Mouse (Mus musculus) testis, postnatal 10 days (tissue): Measurements from ENCODE around the gene Lrp8.

Experiments used
- DNase-seq: peaks from one replicate; pipeline ENCODE4 v3.0.0; 2021; ENCODE audit warnings: low spot score

The Lrp8 gene

DNA sequence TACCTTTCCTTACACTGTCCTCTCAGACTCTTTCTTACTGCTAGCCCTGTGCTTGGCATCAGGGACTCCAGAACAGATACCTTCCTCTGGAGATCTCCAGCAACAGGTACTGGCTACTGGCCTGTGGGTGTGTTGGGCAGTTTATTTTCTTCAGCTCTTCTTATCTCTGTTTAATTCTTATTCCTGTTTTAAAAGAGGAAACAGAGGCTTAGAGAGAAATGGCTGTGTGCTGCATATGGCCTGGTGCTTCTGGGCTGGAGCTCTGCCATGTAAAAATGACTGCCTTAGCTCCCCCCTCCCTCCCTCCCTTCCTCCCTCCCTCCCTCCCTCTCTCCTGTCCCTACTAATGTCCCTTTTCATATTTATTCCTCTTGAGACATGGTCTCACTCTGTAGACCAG is 6.6 kb downstream of the Lrp8 start:
- DNase-seq, result no peak

DNA sequence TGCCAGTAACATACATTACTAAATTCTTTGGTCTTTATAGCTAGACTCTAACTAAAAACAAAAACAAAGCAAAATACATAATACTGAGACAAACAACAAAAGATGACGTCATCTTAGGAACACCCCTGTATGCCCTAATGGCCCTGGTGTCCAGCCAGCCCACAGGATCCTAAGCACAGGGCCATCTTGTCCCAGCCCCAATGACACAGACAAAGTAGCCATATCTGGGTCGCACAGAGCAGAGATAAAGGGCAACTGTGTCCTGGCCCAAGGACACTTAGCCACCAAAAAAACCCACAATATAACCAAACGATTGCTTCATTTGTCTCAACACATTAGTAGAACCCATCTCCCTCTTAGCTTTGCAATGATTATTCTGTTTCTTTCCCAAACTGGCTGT is 8.9 kb downstream of the Lrp8 start:
- no peak for DNase-seq

- no peak for DNase-seq
Observed at GRCm38 (mm10) chr4:107811716-107812330, 9.8 kb downstream of the Lrp8 start.

- DNase-seq, result no peak
Observed at GRCm38 (mm10) chr4:107812336-107812735, 10.3 kb downstream of the Lrp8 start.

- DNase-seq, result no peak
Observed at GRCm38 (mm10) chr4:107816459-107816858, 14.4 kb downstream of the Lrp8 start.

DNA sequence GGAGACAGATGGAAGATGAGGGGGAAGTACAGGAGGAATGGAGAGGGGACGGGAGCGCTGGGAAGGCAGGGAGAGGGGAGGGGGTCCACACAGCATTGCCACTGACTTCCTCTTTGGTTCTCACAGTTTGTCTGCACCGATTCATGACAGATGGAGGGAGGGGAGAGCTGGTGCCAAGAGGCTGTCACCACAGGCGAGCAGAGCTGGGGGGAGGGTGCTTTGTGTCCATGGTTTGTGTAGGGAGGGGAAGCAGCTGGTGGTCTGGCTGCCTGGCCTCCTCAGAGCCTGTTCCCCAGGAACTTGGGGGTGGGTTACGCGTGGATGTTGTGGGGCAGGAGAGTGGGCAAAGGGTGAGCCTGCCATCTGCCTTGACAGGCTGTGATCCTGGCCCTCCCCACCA is 15.4 kb downstream of the Lrp8 start:
- DNase-seq, result no peak

DNA sequence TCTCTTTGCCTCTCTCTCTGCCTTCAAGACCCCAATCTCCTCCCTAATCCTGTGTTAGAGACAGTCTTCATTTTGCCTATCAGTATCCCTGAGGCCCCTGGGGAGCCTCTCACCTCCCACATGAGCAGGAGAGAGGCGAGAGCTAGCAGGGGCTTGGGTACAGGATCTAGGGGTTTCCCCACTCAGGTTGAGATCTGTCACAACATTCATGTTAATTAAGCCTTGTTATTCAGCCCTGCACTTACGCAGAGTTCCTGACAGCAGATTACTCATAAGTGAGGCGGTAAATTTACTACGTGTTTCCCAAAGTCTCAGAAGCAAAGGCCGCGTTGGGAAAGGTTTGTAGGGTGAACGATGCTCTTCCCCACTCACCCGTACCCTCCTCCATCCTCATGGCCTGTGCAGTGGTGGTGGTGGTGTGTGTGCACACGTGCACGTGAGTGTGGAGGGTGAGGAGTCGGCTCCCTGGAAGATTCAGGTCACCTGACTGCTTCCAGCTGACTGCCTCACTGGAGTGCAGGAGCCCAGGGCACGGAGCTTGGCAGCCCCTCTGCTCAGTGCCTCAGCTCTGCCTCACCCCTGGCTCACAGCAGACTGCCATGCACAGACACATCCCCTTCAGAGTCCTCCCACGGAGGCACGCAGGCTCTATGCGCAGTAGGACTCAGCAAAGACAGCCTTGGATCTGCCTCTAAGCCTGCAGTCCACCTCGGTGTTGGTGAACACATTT is 18.1 kb downstream of the Lrp8 start:
- DNase-seq, result no peak

DNA sequence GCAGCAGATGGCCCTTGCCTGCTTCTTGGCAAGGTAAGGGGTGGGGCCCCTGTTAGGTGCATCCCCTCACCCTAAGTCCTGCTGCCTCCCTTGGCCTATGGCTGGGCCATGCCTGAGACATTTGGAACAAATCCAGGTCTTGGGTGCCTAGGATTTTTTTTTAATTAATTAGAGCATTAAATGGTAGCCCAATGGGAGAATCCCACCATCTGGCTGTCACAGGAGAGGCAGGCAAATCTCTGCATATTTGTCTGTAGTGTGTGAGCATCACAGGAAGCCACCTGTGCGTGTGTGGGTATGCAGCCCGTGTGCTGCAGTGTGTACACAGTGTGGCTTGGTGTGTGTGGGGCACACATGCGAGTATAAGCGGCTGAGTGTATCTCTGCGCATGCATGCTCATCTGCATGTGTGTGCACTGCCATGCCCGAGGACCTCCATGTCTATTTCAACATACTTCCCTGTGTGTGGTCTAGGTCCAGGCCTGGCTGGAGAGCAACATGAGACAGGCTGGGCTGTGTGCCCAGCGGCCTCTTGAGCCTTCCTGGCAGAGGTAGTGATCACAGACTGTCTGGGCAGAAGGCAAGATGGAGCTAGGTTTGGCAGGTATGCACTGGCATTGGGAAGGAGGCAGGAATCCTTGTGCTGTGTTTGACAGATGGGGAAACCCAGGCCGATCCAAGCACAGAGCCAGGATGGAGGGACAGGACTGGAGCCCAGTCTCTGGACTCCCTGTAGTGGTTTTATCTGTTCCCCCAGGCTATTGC is 19.0 kb downstream of the Lrp8 start:
- DNase-seq, result no peak

DNA sequence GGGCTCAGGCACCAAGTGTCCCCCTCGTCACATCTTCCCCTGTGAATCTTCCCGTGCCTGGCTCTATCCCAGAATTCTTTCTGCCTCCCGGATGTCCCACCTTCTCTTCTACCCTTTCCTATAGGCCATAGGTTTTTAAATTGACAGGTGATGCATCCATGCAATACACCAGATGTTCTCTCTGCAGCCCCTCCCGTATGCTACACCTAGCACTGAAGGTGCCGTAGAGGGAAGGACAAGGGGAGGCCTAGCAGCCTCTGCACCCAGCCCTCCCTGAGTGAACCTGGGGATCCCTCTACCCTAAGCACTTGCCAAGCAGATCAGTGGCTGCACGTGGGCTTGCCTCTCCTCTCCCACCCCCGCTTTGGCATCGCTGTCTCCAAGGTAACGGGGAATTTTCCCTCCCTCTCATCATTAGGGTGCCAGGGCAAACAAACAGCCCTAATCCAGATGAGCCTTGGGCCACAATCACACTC is 20.9 kb downstream of the Lrp8 start:
- no peak for DNase-seq

DNA sequence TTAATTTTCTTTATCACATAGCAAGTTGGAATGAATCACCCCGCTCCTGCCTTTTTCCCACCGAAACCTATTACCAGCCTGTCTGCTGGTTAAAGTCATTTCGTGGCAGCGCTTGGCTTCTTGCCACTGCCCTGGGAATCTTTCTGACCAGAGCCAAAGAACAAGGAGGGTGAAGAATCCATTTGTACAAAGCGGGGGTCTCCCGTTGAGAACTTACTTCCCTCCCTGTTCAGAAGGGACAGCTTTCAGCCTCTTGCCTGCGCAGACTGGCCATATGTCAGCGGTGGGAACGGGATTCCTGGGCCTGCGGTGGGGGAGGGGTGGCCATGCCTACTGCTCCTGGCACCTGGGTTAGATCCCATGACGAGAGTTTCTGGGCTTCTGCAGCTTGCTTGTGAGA is 21.4 kb downstream of the Lrp8 start:
- DNase-seq, result no peak

DNA sequence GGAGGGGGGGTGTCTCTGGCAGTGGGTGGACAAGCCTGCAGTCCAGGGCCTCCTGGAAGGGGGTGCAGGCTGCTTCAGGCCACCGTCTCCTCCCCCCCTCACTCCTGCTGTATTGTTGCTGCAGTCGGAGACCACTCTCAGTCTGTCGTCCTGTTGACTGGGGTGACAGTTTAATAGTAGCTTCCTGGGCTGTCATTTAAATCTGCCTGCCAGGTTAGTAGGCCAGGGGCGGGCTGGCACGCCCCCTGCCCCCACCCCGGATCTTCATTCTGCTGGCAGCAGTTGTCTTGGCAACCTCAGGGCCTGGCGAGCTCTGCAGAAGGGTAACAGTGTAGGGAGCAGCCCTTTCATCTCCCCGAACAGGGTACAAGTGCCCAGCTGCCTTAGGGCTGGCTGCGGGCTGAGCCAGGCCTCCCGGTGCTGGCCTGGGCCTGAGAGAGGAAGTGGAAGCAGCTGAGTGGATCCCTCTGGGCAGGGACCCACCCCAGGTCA is 26.7 kb downstream of the Lrp8 start:
- DNase-seq, result no peak

- DNase-seq, result no peak
Observed at GRCm38 (mm10) chr4:107829675-107830074, 27.6 kb downstream of the Lrp8 start.

GRCm38 (mm10) chr4:107830189-107830588 is 28.1 kb downstream of the Lrp8 start:
- DNase-seq, result no peak

DNA sequence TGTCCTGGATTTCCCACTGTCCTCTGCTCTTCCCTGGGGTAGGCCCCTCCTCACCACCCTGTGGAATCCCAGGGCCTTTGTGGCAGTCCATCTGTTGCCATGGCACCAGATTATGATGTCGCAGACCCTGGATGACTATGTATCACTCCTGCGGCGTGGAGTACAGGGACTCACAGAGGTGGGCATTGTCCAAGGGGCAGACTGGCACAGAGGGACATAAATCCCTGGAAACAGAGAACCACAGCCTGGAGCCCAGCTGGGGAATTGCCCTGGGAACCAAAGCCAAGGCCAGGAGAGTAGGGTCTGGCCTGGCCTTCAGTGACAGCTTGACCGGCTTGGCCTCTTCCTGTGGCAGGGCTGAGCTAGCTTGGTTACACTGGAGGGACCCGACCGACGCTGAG is 28.8 kb downstream of the Lrp8 start:
- DNase-seq, result no peak

GRCm38 (mm10) chr4:107831678-107832077 is 29.6 kb downstream of the Lrp8 start:
- DNase-seq, result no peak

- no peak for DNase-seq
Observed at GRCm38 (mm10) chr4:107833525-107833924, 31.5 kb downstream of the Lrp8 start.

DNA sequence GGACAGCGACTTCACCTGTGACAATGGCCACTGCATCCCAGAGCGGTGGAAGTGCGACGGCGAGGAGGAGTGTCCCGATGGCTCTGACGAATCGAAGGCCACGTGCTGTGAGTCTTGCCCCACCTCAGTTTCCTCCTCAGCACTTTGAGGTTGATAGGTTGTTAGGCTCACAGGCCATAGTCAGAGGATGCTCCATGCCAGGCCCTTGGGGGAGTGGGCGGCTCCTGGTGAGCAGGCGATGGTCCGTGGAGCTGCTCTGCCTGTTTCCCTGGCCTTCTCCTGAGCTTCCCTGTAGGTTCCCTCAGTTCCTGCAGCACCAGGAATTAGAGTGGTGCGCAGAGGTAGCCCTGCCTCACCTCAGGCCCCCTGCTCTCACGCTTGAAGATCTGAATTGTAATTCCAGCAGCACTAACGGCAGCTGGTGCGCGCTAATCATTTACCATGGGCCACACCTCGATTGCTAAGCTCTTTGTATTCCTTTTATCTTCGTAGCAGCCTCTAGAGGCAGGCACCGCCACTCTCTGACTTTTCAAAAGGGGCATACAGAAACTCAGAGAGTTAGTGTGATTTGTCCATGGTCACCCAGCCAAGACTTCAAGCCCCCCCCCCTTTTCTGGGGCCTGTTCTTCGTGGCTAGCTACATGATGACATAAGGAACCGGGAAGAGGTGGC is 32.7 kb downstream of the Lrp8 start:
- no peak for DNase-seq

- no peak for DNase-seq
Observed at GRCm38 (mm10) chr4:107835508-107835909, 33.4 kb downstream of the Lrp8 start.

DNA sequence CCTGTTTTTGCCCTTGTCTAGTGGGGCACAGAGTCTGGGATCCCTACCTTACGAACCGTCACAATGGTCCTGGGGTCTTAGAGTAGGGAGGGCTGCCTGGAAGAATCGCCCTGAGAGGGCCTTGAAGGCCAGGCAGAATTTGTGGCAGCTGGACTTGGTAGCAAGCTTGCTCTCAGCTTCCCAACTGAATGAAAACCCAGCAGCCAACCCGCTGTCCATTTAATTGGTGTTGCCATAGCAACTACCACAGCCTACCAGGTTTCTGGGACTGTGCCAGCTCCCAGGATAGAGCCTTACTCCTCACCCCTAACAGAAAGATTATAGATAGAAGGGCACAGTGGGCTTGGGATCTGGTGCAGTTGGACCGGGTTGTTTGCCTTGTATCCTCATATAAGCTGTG is 34.7 kb downstream of the Lrp8 start:
- DNase-seq, result no peak

GRCm38 (mm10) chr4:107837910-107838309 is 35.8 kb downstream of the Lrp8 start:
- no peak for DNase-seq

DNA sequence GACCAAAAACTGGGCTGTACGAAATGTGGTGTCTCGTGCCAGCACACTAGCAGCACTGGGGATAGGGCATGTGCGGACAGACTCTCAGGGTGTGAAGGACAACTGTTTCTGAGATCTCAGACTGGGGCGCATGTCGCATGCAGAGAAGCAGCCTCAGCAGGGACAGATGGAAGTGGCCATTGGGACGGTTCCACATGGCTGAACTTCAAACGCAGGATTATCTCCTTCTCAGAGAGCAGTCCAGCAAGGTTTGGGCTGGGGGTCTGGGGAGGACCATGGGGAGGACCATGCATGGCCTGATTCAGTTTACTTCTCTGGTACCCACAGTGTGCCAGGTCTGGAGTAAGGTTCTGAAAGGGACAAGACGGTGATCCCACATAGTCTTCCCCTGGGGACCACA is 41.6 kb downstream of the Lrp8 start:
- no peak for DNase-seq

DNA sequence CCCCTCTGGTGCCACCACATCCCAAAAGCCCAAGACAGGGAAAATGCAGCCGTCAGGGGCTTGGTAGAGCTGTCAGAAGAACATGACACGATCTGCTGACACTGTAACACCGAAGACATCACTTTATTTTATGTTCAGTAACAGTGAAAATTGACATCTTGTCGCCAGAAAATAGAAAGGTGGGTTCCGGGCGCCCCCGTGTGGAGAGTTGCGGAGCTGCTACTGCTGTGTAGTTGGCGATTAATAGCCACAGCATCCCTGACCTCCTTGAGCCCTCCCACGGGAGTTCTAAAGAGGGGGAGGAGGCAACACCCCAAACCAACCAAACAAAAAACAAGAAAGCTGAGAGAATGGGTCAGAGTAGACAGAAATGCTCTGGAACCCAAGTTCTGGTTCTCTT is 42.9 kb downstream of the Lrp8 start:
- DNase-seq, result peak; percentile 92
